Mouse (Mus musculus): ENCODE results near the gene Spin1. TPM values are rescaled to one million over a fixed set of nuclear protein-coding genes. Genes with fewer than 3 reads are reported as not detected.
A peak's percentile ranks its signal among the peaks of the same experiment; 100 is the strongest.

Spin1 gene
- polyA plus RNA-seq, 1 experiment from 2014 or later, result 111 TPM

DNA sequence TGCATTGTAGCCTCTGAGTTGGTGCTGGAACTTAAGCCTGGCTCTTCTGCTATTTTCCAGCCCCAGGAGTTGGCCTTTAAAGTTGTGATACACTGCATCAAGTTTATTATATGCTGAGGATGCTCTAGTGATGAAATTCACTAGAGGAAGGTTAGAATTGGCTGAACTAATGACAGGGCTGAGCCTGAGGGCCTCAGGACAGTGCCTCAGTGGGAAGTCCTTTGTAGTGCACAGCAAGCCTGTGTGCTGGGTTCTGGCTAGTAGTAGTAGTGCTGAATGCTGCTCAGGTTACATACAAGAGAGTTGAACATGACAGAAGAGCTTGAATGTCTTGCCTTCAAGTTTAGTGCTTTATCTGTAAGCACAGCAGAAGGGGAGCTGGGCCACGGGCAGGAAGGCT is 21.3 kb downstream of the Spin1 start:
- H3K4me2 ChIP-seq (replicated peaks), result no peak overlapping the region
- H3K9ac ChIP-seq, result no peak overlapping the region
- peaks cover 38% of the 10 kb centered on the region for H3K4me1 ChIP-seq
- H3K27me3 ChIP-seq (replicated peaks), result no peaks in the 10 kb centered on the region
- H3K9me3 ChIP-seq, result no peaks in the 10 kb centered on the region
- H3K4me3 ChIP-seq, result no peak overlapping the region
- WGBS, result 28% methylated on average over 1 of the region's 1 CpGs
- H3K27ac ChIP-seq, result no peak overlapping the region
- ATAC-seq (ENCODE audit: low FRiP score, low read depth), result peak; percentile 33; the same call in 1 of the 2 replicates
- H3K36me3 ChIP-seq, result peaks cover 6% of the 10 kb centered on the region; the same call in 1 of the 2 replicates

DNA sequence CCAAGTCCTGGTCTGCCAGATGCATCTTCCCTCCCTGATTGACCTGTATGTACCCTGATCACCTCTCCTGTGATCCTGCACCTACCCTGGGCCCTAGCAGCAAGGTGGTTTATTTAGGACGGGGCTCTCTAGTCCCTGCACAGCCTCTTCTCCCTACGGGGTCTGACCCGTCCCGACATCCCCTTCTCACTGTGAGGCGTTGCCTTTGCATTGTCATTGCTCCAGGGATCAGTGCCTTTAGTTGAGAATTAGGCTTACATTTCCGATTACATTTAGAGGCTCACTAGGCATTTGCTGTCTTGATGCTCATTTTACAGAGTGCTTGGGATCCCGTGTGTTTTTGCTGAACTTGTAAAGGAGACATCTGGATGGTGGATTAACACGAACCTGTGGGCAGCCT is 22.1 kb downstream of the Spin1 start:
- H3K36me3 ChIP-seq, result peaks cover 6% of the 10 kb centered on the region; the same call in 1 of the 2 replicates
- no peak overlapping the region for H3K9ac ChIP-seq
- no peak for ATAC-seq (ENCODE audit: low FRiP score, low read depth)
- no peak overlapping the region for H3K27ac ChIP-seq
- 86% methylated on average over 8 of the region's 8 CpGs for WGBS
- H3K9me3 ChIP-seq, result no peaks in the 10 kb centered on the region
- no peaks in the 10 kb centered on the region for H3K27me3 ChIP-seq (replicated peaks)
- H3K4me1 ChIP-seq, result peaks cover 38% of the 10 kb centered on the region
- no peak overlapping the region for H3K4me2 ChIP-seq (replicated peaks)
- H3K4me3 ChIP-seq, result no peak overlapping the region

DNA sequence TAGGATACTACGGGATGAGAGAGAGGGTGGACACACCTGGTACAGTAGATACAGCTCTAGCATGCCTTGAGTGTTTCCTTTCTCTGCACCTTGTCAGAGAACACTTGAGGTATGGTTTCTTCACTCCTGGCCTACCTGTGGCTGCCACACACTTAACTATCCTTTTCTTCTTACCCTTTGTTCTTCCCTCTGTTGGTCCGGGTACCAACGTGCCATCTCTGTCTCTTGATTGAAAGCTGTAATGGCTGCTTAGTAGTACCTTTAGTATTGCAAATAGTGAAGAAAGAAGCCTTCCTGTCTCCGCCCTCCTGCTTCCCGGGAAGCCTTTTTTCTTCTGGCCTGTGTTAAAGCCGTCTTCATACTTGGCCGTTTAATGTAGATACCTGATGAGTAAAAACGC is 24.7 kb downstream of the Spin1 start:
- Histone ChIP-seq H3K9me3 (no peaks in the 10 kb centered on the region), H3K9ac (no peak overlapping the region), H3K4me1 (peaks cover 16% of the 10 kb centered on the region), H3K4me3 (no peak overlapping the region), H3K27me3 (replicated peaks) (no peaks in the 10 kb centered on the region), H3K27ac (no peak overlapping the region), H3K4me2 (replicated peaks) (no peak overlapping the region), H3K36me3 (peaks cover 17% of the 10 kb centered on the region; the same call in 1 of the 2 replicates)
- 60% methylated on average over 8 of the region's 8 CpGs for WGBS
- ATAC-seq (ENCODE audit: low FRiP score, low read depth), result no peak

DNA sequence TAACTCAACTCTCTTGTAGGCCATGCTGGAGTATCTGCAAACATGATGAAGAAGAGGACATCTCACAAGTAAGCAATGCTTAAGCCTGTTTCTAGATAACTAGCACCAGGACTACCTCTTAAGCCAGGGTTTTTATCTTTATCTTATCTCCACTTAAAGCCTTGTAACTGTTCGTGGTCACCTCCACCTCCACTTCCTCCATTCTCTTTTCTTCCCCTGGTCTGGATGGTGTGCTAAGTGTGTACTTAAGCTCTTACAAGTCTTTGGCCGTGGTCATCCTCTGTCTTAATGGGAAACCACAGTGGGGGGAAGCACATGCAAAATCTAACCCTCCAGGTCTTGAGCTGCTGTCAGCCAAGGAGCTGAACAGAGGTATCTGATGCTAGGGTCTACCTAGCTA is 27.2 kb downstream of the Spin1 start:
- no peaks in the 10 kb centered on the region for H3K27me3 ChIP-seq (replicated peaks)
- H3K9ac ChIP-seq, result no peak overlapping the region
- WGBS, result 93% methylated on average over 2 of the region's 2 CpGs
- no peak for ATAC-seq (ENCODE audit: low FRiP score, low read depth)
- H3K4me2 ChIP-seq (replicated peaks), result no peak overlapping the region
- no peak overlapping the region for H3K27ac ChIP-seq
- H3K36me3 ChIP-seq, result peaks cover 21% of the 10 kb centered on the region
- H3K4me1 ChIP-seq, result no peaks in the 10 kb centered on the region
- no peaks in the 10 kb centered on the region for H3K9me3 ChIP-seq
- no peak overlapping the region for H3K4me3 ChIP-seq

DNA sequence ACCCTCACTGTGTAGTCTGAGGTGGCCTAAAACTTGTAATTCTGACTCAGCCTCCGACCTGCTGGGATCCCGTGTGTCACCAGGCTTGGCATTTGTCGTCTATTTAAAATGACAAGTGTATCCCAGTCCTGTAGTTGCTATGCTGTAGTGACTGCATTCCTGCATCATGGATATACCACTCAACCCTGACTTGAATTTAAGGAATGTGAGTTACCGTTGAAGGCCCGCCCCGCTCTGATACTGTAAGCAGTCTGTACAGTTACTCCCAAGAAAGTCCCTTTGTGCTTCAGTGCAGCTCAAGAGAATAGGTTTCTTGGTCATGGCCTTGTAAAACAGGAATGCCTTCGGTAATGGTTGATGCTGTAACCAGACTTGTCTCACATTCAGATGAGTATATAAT is 27.7 kb downstream of the Spin1 start:
- Histone ChIP-seq H3K4me2 (replicated peaks) (no peak overlapping the region), H3K27me3 (replicated peaks) (no peaks in the 10 kb centered on the region), H3K36me3 (peaks cover 21% of the 10 kb centered on the region), H3K27ac (no peak overlapping the region), H3K9ac (no peak overlapping the region), H3K4me3 (no peak overlapping the region), H3K4me1 (no peaks in the 10 kb centered on the region), H3K9me3 (no peaks in the 10 kb centered on the region)
- ATAC-seq (ENCODE audit: low FRiP score, low read depth), result no peak
- WGBS, result 96% methylated on average over 7 of the region's 7 CpGs

DNA sequence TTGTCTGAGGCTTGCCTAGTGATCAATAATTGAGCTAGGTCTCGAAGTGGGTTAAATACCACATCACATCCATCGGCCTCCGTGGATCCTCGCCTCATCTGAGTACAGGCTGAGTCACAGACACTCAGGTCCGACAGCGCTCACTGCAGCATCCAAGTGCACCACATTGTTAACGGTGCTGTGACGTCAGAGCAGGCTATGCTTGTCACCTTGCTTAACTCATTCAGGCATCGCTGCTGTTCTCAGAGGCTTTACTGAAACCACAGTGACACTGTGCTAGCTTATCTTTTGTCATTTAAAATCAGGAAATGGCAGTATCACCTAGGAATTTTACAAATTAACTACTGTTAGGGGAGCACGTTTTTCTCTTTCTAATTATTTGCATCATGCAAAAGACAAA is 30.5 kb downstream of the Spin1 start:
- Histone ChIP-seq H3K27ac (no peak overlapping the region), H3K4me2 (replicated peaks) (no peak overlapping the region), H3K4me1 (no peaks in the 10 kb centered on the region), H3K4me3 (no peak overlapping the region), H3K27me3 (replicated peaks) (no peaks in the 10 kb centered on the region), H3K9me3 (no peaks in the 10 kb centered on the region), H3K36me3 (peaks cover 25% of the 10 kb centered on the region), H3K9ac (no peak overlapping the region)
- ATAC-seq (ENCODE audit: low FRiP score, low read depth), result no peak
- WGBS, result 86% methylated on average over 10 of the region's 10 CpGs

DNA sequence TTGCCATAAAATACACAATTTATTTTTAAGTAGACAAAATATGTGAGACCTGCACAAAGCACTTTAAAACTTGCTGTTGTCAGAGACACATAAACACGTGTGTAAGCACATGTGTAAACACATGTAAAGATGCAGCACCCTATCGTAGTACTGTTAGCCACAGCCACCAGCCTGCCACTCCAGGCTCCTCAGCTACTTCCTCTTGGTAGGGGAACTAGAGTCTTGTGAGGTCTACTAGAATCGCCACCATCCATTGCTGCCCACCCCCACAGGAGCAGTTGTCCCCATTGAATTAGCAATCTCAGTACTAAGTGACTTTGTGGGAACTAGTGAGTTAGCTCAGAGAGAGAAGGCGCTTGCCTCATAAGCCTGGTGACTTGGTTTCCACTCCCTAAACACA is 35.6 kb downstream of the Spin1 start:
- H3K27ac ChIP-seq, result no peak overlapping the region
- peaks cover 39% of the 10 kb centered on the region for H3K36me3 ChIP-seq
- no peak overlapping the region for H3K4me3 ChIP-seq
- no peak overlapping the region for H3K4me2 ChIP-seq (replicated peaks)
- no peaks in the 10 kb centered on the region for H3K4me1 ChIP-seq
- 89% methylated on average over 4 of the region's 4 CpGs for WGBS
- no peak overlapping the region for H3K9ac ChIP-seq
- no peaks in the 10 kb centered on the region for H3K9me3 ChIP-seq
- H3K27me3 ChIP-seq (replicated peaks), result no peaks in the 10 kb centered on the region
- no peak for ATAC-seq (ENCODE audit: low FRiP score, low read depth)

DNA sequence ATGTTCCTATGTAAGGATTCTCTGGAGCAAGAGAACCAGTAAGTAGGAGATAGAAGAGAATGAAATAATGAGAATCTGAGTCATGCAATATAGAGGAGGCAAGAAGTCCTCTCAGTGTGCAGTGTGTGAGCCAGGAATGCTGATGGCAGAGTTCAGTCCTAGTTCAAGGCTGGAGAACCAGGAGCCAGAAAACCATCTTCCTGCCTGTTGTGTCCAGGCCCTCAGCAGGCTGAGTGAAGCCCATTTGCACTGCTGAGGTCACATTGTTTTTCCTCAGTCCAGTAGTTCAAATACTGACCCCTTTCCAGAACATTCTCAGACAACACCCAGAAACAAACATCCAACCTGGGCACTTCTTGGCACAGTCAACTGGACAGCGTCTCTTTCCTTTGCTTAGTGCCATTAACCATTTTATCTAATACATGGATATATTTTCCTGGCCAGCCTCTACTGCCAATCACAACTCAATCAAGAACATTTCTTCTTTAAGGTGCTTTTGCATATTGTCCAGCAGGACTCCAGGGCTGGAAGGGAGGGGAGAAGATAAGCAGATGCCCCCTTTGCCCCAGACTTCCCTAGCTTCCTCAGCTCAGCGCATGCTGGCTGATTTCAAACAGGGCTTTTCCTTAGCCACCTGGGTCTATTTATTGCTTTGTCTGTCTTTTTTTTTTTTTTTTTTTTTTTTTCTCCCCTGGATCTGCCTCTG is 36.5 kb downstream of the Spin1 start:
- H3K4me3 ChIP-seq, result no peak overlapping the region
- no peaks in the 10 kb centered on the region for H3K4me1 ChIP-seq
- no peak for ATAC-seq (ENCODE audit: low FRiP score, low read depth)
- H3K9me3 ChIP-seq, result no peaks in the 10 kb centered on the region
- no peak overlapping the region for H3K9ac ChIP-seq
- 75% methylated on average over 2 of the region's 2 CpGs for WGBS
- no peak overlapping the region for H3K4me2 ChIP-seq (replicated peaks)
- H3K36me3 ChIP-seq, result peaks cover 39% of the 10 kb centered on the region
- H3K27ac ChIP-seq, result no peak overlapping the region
- H3K27me3 ChIP-seq (replicated peaks), result no peaks in the 10 kb centered on the region

DNA sequence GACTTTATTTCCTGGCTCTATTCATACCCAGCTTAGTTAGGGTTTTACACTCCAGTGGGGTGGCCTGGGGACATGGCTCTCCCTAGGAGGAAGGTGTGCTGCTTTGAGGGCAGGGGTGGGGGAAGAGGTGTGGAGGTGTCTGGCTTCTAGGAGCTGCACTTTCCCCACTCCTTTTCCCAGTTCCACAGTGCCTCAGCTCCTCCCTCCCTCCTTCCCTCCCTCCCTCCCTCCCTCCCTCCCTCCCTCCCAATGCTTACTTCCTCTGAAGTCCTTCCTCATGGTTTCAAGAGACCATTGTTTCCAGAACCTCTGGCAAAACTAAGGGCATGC is 37.0 kb downstream of the Spin1 start:
- Histone ChIP-seq H3K4me2 (replicated peaks) (no peak overlapping the region), H3K4me1 (no peaks in the 10 kb centered on the region), H3K4me3 (no peak overlapping the region), H3K9me3 (no peaks in the 10 kb centered on the region), H3K27me3 (replicated peaks) (no peaks in the 10 kb centered on the region), H3K36me3 (peaks cover 43% of the 10 kb centered on the region), H3K9ac (no peak overlapping the region), H3K27ac (no peak overlapping the region)
- no peak for ATAC-seq (ENCODE audit: low FRiP score, low read depth)

DNA sequence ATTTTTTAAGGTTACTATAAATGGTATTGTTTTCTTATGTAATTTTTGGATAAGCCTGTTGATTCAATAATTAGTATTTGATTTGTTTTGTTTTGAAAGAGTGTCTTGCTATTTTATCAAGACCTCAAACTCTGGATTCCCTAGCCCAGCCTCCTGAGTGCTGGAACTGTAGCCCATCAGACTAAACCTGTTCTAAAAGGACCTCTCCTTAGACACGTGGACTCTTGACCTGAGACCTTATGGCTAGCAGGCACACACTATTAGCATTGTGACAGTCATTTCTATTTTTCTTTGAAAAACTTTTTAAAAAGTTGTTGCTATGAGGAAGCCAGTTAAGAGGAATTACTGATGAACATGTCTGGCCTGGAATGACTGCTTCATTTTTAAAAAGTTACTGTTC is 46.4 kb downstream of the Spin1 start:
- Histone ChIP-seq H3K27ac (no peak overlapping the region), H3K4me1 (no peaks in the 10 kb centered on the region), H3K36me3 (peaks cover 35% of the 10 kb centered on the region), H3K4me2 (replicated peaks) (no peak overlapping the region), H3K9ac (no peak overlapping the region), H3K9me3 (no peaks in the 10 kb centered on the region), H3K27me3 (replicated peaks) (no peaks in the 10 kb centered on the region), H3K4me3 (no peak overlapping the region)
- no peak for ATAC-seq (ENCODE audit: low FRiP score, low read depth)
- WGBS, result 89% methylated on average over 1 of the region's 1 CpGs

DNA sequence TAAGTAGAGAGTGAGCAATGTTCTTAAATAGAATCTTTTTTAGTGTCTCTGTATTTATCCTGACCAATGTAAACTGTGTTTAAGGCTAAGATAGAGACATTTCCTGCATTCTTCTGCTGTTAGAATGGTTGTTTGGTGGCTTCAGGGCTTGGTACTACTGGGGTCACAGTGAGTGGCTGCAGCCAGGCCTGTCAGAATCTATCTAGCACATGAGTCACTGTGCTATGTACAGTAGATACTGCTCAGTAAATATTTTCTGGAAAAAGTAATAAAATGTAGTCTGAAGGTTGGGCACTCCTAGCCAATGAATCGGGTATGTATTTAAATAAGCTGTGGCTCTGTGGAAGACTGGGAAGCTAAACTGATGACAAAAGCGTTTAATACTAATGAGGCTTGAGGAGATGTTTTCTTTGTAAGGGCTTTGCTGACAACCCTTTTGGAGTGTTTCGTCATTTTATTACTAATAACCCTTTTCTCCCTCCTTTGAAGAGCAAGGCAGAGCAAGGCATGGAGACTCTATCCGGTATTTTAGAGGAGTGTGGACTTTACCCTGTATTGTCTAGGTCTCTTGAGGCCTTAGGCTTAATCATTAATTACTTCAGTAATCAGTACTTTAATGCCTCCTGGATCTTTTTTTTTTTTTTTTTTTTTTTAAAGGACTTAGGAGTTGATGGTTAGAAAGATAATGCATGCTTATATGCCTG is 52.4 kb downstream of the Spin1 start:
- Histone ChIP-seq H3K27me3 (replicated peaks) (no peaks in the 10 kb centered on the region), H3K4me2 (replicated peaks) (no peak overlapping the region), H3K9me3 (no peaks in the 10 kb centered on the region), H3K27ac (no peak overlapping the region), H3K9ac (no peak overlapping the region), H3K4me1 (no peaks in the 10 kb centered on the region), H3K36me3 (peaks cover 47% of the 10 kb centered on the region), H3K4me3 (no peak overlapping the region)
- 88% methylated on average over 4 of the region's 4 CpGs for WGBS
- no peak for ATAC-seq (ENCODE audit: low FRiP score, low read depth)

DNA sequence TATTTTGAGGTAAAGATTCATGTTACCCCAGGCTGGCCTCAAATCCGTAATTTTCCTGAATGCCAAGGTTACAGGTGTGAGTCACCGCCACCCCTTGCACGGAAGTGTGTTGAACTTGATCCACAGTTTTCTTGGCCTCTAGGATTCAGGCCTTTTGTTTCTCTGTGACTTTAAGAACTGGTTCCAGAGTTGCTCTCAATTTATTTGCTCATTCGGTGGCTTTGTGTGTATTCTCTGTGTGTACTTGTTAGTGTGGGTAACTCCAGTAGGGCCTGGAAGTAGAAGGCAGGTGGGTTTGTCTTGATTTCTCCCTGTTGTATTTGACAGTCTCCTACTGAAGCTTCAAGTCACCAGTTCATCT is 53.0 kb downstream of the Spin1 start:
- Histone ChIP-seq H3K4me1 (no peaks in the 10 kb centered on the region), H3K36me3 (peaks cover 50% of the 10 kb centered on the region), H3K9ac (no peak overlapping the region), H3K27ac (no peak overlapping the region), H3K4me3 (no peak overlapping the region), H3K4me2 (replicated peaks) (no peak overlapping the region), H3K9me3 (no peaks in the 10 kb centered on the region), H3K27me3 (replicated peaks) (no peaks in the 10 kb centered on the region)
- no peak for ATAC-seq (ENCODE audit: low FRiP score, low read depth)
- WGBS, result 96% methylated on average over 4 of the region's 4 CpGs
